Mouse (Mus musculus): ENCODE measurements at regions not wholly inside any gene's neighbourhood (a gene's known extent, or its start where the extent isn't known, plus 50 kb on each side); places are given as distances from the start of the nearest gene placed in this dataset.

- no peak for DNase-seq
Measured at GRCm38 (mm10) chr11:111599456-111599855, 533.5 kb downstream of the Kcnj2 start.

GRCm38 (mm10) chr11:111605146-111605545, 539.2 kb downstream of the Kcnj2 start:
- peak; percentile 30 for DNase-seq

- DNase-seq = peak; percentile 28
Measured at GRCm38 (mm10) chr11:111610522-111611015, 544.6 kb downstream of the Kcnj2 start.

GRCm38 (mm10) chr11:111643603-111644002, 577.6 kb downstream of the Kcnj2 start:
- DNase-seq = no peak

GRCm38 (mm10) chr11:111652882-111653281, 586.9 kb downstream of the Kcnj2 start:
- DNase-seq = peak; percentile 73

- DNase-seq = no peak
Measured at GRCm38 (mm10) chr11:111657778-111658177, 591.8 kb downstream of the Kcnj2 start.

- no peak for DNase-seq
Measured at GRCm38 (mm10) chr11:111658362-111659309, 592.7 kb downstream of the Kcnj2 start.

GRCm38 (mm10) chr11:111663269-111663668, 597.3 kb downstream of the Kcnj2 start:
- no peak for DNase-seq

GRCm38 (mm10) chr11:111666336-111666735, 600.4 kb downstream of the Kcnj2 start:
- DNase-seq = no peak

- no peak for DNase-seq
Measured at GRCm38 (mm10) chr11:111671865-111672264, 605.9 kb downstream of the Kcnj2 start.

GRCm38 (mm10) chr11:111675673-111676072, 609.7 kb downstream of the Kcnj2 start:
- DNase-seq = no peak

- DNase-seq = no peak
Measured at GRCm38 (mm10) chr11:111682341-111682740, 616.4 kb downstream of the Kcnj2 start.

- no peak for DNase-seq
Measured at GRCm38 (mm10) chr11:111683909-111684308, 617.9 kb downstream of the Kcnj2 start.

- no peak for DNase-seq
Measured at GRCm38 (mm10) chr11:111687769-111688168, 621.8 kb downstream of the Kcnj2 start.

- DNase-seq = no peak
Measured at GRCm38 (mm10) chr11:111688186-111688860, 622.4 kb downstream of the Kcnj2 start.

- DNase-seq = no peak
Measured at GRCm38 (mm10) chr11:111689899-111690298, 623.9 kb downstream of the Kcnj2 start.

- DNase-seq = no peak
Measured at GRCm38 (mm10) chr11:111691512-111691911, 625.5 kb downstream of the Kcnj2 start.

- no peak for DNase-seq
Measured at GRCm38 (mm10) chr11:111696668-111697067, 630.7 kb downstream of the Kcnj2 start.

- DNase-seq = no peak
Measured at GRCm38 (mm10) chr11:111699862-111700261, 633.9 kb downstream of the Kcnj2 start.

GRCm38 (mm10) chr11:111706882-111707281, 640.9 kb downstream of the Kcnj2 start:
- DNase-seq = no peak

GRCm38 (mm10) chr11:111715401-111715800, 649.4 kb downstream of the Kcnj2 start:
- DNase-seq = no peak

GRCm38 (mm10) chr11:111722276-111722675, 656.3 kb downstream of the Kcnj2 start:
- no peak for DNase-seq

- DNase-seq = peak; percentile 22
Measured at GRCm38 (mm10) chr11:111728148-111728547, 662.2 kb downstream of the Kcnj2 start.

GRCm38 (mm10) chr11:111732096-111732495, 666.1 kb downstream of the Kcnj2 start:
- no peak for DNase-seq
